Mouse (Mus musculus) natural killer cell, adult 2 months (primary cell): ENCODE data around the gene Mcpt8.
"Not testable (repeated sequence)": the region's sequence is repeated elsewhere in the genome, so short reads cannot be mapped to it uniquely, and the experiment has no call there.

Source experiments
- DNase-seq, 2 experiments: peaks; one replicate each; pipeline ENCODE4 v3.0.0; 2022; ENCODE audit warnings: low spot score in 2 of 2

The Mcpt8 gene

GRCm38 (mm10) chr14:56085167-56085566 is at the start of gene Mcpt8:
Gene Mcpt8, minus strand, starts transcription at chr14:56085273.
- no peak for DNase-seq

- DNase-seq, result not testable (repeated sequence)
Observed at GRCm38 (mm10) chr14:56133675-56134074, 48.6 kb upstream of the Mcpt8 start.

- not testable (repeated sequence) for DNase-seq
Observed at GRCm38 (mm10) chr14:56132508-56132907, 47.4 kb upstream of the Mcpt8 start, which contains the start of gene Gzmd. Gene Gzmd, minus strand, starts transcription at chr14:56132608.

GRCm38 (mm10) chr14:56128341-56128740 is 43.3 kb upstream of the Mcpt8 start:
- no peak for DNase-seq

GRCm38 (mm10) chr14:56123516-56123915 is 38.4 kb upstream of the Mcpt8 start:
- no peak for DNase-seq

- DNase-seq, result no peak
Observed at GRCm38 (mm10) chr14:56120525-56120924, 35.5 kb upstream of the Mcpt8 start, which contains the start of gene Gzme. Gene Gzme, minus strand, starts transcription at chr14:56120625.

- not testable (repeated sequence) for DNase-seq
Observed at GRCm38 (mm10) chr14:56115531-56116310, 30.6 kb upstream of the Mcpt8 start.

GRCm38 (mm10) chr14:56105447-56106180 is 20.5 kb upstream of the Mcpt8 start:
- no peak for DNase-seq

GRCm38 (mm10) chr14:56105016-56105415 is 19.9 kb upstream of the Mcpt8 start:
- no peak for DNase-seq

- DNase-seq, result no peak
Observed at GRCm38 (mm10) chr14:56103452-56103851, 18.4 kb upstream of the Mcpt8 start.

GRCm38 (mm10) chr14:56102386-56102785 is 17.3 kb upstream of the Mcpt8 start, which contains the start of gene Ctsg:
Gene Ctsg, minus strand, starts transcription at chr14:56102574.
- no peak for DNase-seq

GRCm38 (mm10) chr14:56098940-56099339 is 13.9 kb upstream of the Mcpt8 start:
- DNase-seq, result peak; percentile 21 to 25

- DNase-seq, result no peak
Observed at GRCm38 (mm10) chr14:56097597-56097996, 12.5 kb upstream of the Mcpt8 start.

- peak in 1 of 2 experiments; percentile 16 for DNase-seq
Observed at GRCm38 (mm10) chr14:56093353-56093752, 8.3 kb upstream of the Mcpt8 start.

GRCm38 (mm10) chr14:56086711-56087110 is 1.6 kb upstream of the Mcpt8 start:
- DNase-seq, result no peak

GRCm38 (mm10) chr14:56082016-56082415 is 3.1 kb downstream of the Mcpt8 start:
- no peak for DNase-seq

- not testable (repeated sequence) for DNase-seq
Observed at GRCm38 (mm10) chr14:56062213-56062612, 22.9 kb downstream of the Mcpt8 start, which contains the start of gene Mcpt4. Gene Mcpt4, minus strand, starts transcription at chr14:56062313.

- DNase-seq, result no peak
Observed at GRCm38 (mm10) chr14:56057722-56058121, 27.4 kb downstream of the Mcpt8 start.

GRCm38 (mm10) chr14:56055408-56055807 is 29.7 kb downstream of the Mcpt8 start:
- no peak for DNase-seq

- not testable (repeated sequence) for DNase-seq
Observed at GRCm38 (mm10) chr14:56041792-56042191, 43.3 kb downstream of the Mcpt8 start, which contains the start of gene Mcpt2. Gene Mcpt2, plus strand, starts transcription at chr14:56042041.

GRCm38 (mm10) chr14:56034433-56034832 is 50.6 kb downstream of the Mcpt8 start:
- no peak for DNase-seq
